Mouse (Mus musculus): ENCODE data around the gene Gm4724.
"Not testable (repeated sequence)": the region's sequence is repeated elsewhere in the genome, so short reads cannot be mapped to it uniquely, and the experiment has no call there.

The Gm4724 gene

GRCm38 (mm10) chr2:175435707-175436106 lies at the start of gene Gm4724:
Gm4724 (minus strand) TSS chr2:175435807.
- not testable (repeated sequence) for DNase-seq (ENCODE audit: low spot score)

GRCm38 (mm10) chr2:175469685-175470084 lies 34.1 kb upstream of the Gm4724 start, which contains the start of gene Zfp965:
Zfp965 (plus strand) TSS chr2:175469985.
- DNase-seq (ENCODE audit: low spot score) = not testable (repeated sequence)

All from ovary, adult 18-20 months (tissue).